Mouse (Mus musculus): Measurements from ENCODE around the gene Snrnp40. TPM values are rescaled to one million over a fixed set of nuclear protein-coding genes. Genes with fewer than 3 reads are reported as not detected.

The Snrnp40 gene
- polyA plus RNA-seq, 1 experiment: 23.2 TPM

GRCm38 (mm10) chr4:130377500-130377899, 17.6 kb downstream of the Snrnp40 start:
- 71% methylated on average over 4 of the region's 4 CpGs for WGBS
- Histone ChIP-seq H3K27ac (ENCODE audit: insufficient read depth, low read depth, low read length) (no peak overlapping the region), H3K4me3 (ENCODE audit: insufficient read depth, low read depth, low read length) (no peak overlapping the region), H3K27me3 (replicated peaks; ENCODE audit: control insufficient read depth, insufficient read depth, low read length) (no peaks in the 10 kb centered on the region), H3K36me3 (ENCODE audit: control insufficient read depth, insufficient read depth, low read length) (no peaks in the 10 kb centered on the region; the same call in 1 of the 2 replicates), H3K4me1 (ENCODE audit: control insufficient read depth, insufficient read depth, low read length) (no peaks in the 10 kb centered on the region; the same call in 1 of the 2 replicates)
- DNase-seq: no peak
- no peak for TF ChIP-seq POLR2A (IDR thresholded peaks at IDR 0.05; ENCODE audit: low read depth, low read length)
- no peak; the same call in 1 of the 2 replicates for TF ChIP-seq CTCF (conservative IDR thresholded peaks at IDR 0.05; ENCODE audit: insufficient read depth, insufficient read length, low read depth, low read length)

GRCm38 (mm10) chr4:130379181-130379580, 19.2 kb downstream of the Snrnp40 start:
- no peak for DNase-seq
- H3K4me3 ChIP-seq (ENCODE audit: insufficient read depth, low read depth, low read length): no peak overlapping the region
- H3K27me3 ChIP-seq (replicated peaks; ENCODE audit: control insufficient read depth, insufficient read depth, low read length): no peaks in the 10 kb centered on the region
- TF ChIP-seq CTCF (conservative IDR thresholded peaks at IDR 0.05; ENCODE audit: insufficient read depth, insufficient read length, low read depth, low read length) (no peak), POLR2A (IDR thresholded peaks at IDR 0.05; ENCODE audit: low read depth, low read length) (no peak)
- H3K27ac ChIP-seq (ENCODE audit: insufficient read depth, low read depth, low read length): no peak overlapping the region
- 98% methylated on average over 2 of the region's 2 CpGs for WGBS
- no peaks in the 10 kb centered on the region; the same call in 1 of the 2 replicates for H3K36me3 ChIP-seq (ENCODE audit: control insufficient read depth, insufficient read depth, low read length)
- no peaks in the 10 kb centered on the region; the same call in 1 of the 2 replicates for H3K4me1 ChIP-seq (ENCODE audit: control insufficient read depth, insufficient read depth, low read length)

GRCm38 (mm10) chr4:130380418-130380817, 20.5 kb downstream of the Snrnp40 start:
- no peak overlapping the region for H3K4me3 ChIP-seq (ENCODE audit: insufficient read depth, low read depth, low read length)
- 85% methylated on average over 2 of the region's 2 CpGs for WGBS
- TF ChIP-seq POLR2A (IDR thresholded peaks at IDR 0.05; ENCODE audit: low read depth, low read length): no peak
- TF ChIP-seq CTCF (conservative IDR thresholded peaks at IDR 0.05; ENCODE audit: insufficient read depth, insufficient read length, low read depth, low read length): 0 out of 2 replicates have a peak, but pooled peaks have one; percentile 9
- H3K27ac ChIP-seq (ENCODE audit: insufficient read depth, low read depth, low read length): no peak overlapping the region
- H3K36me3 ChIP-seq (ENCODE audit: control insufficient read depth, insufficient read depth, low read length): no peaks in the 10 kb centered on the region; the same call in 1 of the 2 replicates
- no peaks in the 10 kb centered on the region; the same call in 1 of the 2 replicates for H3K4me1 ChIP-seq (ENCODE audit: control insufficient read depth, insufficient read depth, low read length)
- no peaks in the 10 kb centered on the region for H3K27me3 ChIP-seq (replicated peaks; ENCODE audit: control insufficient read depth, insufficient read depth, low read length)
- no peak for DNase-seq

- no peaks in the 10 kb centered on the region; the same call in 1 of the 2 replicates for H3K36me3 ChIP-seq (ENCODE audit: control insufficient read depth, insufficient read depth, low read length)
Observed at GRCm38 (mm10) chr4:130387256-130387655, 27.3 kb downstream of the Snrnp40 start.

DNA sequence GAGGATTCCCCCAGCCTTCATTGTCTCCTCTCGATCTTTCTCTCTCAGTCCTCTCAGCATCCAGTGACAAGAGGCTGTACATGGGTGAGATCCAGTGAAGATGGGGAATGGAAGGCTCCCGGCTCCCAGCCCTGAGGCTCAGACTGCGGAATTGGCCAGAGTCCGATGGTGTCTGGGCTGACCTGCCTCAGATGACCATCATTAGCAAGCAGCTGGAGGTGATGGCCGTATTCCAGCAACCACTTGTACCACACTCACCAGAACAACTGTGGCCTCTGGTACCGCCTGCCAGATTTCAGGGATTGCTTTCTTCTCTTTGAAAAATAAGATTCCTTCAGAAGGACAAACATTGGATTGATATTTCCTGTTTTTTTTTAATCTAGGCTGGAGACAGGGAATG, 29.6 kb downstream of the Snrnp40 start:
- peak; percentile 94 for DNase-seq
- no peak for TF ChIP-seq CTCF (conservative IDR thresholded peaks at IDR 0.05; ENCODE audit: insufficient read depth, insufficient read length, low read depth, low read length)
- no peak for TF ChIP-seq POLR2A (IDR thresholded peaks at IDR 0.05; ENCODE audit: low read depth, low read length)
- Histone ChIP-seq H3K27ac (ENCODE audit: insufficient read depth, low read depth, low read length) (peak overlapping the region; percentile 37; the same call in 1 of the 2 replicates), H3K27me3 (replicated peaks; ENCODE audit: control insufficient read depth, insufficient read depth, low read length) (no peaks in the 10 kb centered on the region), H3K36me3 (ENCODE audit: control insufficient read depth, insufficient read depth, low read length) (no peaks in the 10 kb centered on the region), H3K4me1 (ENCODE audit: control insufficient read depth, insufficient read depth, low read length) (peaks cover 20% of the 10 kb centered on the region; the same call in 1 of the 2 replicates), H3K4me3 (ENCODE audit: insufficient read depth, low read depth, low read length) (no peak overlapping the region)
- 33% methylated on average over 6 of the region's 6 CpGs for WGBS

More at GRCm38 (mm10) chr4:130387256-130387655, 27.3 kb downstream of the Snrnp40 start:
- peak; percentile 46 for DNase-seq
- Histone ChIP-seq H3K27ac (ENCODE audit: insufficient read depth, low read depth, low read length) (no peak overlapping the region; the same call in 1 of the 2 replicates), H3K4me3 (ENCODE audit: insufficient read depth, low read depth, low read length) (no peak overlapping the region), H3K4me1 (ENCODE audit: control insufficient read depth, insufficient read depth, low read length) (peaks cover 20% of the 10 kb centered on the region; the same call in 1 of the 2 replicates), H3K27me3 (replicated peaks; ENCODE audit: control insufficient read depth, insufficient read depth, low read length) (no peaks in the 10 kb centered on the region)
- TF ChIP-seq POLR2A (IDR thresholded peaks at IDR 0.05; ENCODE audit: low read depth, low read length) (no peak), CTCF (conservative IDR thresholded peaks at IDR 0.05; ENCODE audit: insufficient read depth, insufficient read length, low read depth, low read length) (no peak)
- 63% methylated on average over 3 of the region's 3 CpGs for WGBS

GRCm38 (mm10) chr4:130389927-130390326, 30.0 kb downstream of the Snrnp40 start:
- 69% methylated on average over 7 of the region's 7 CpGs for whole genome bisulfite sequencing
- TF ChIP-seq POLR2A (IDR thresholded peaks at IDR 0.05; ENCODE audit: low read depth, low read length) (no peak), CTCF (conservative IDR thresholded peaks at IDR 0.05; ENCODE audit: insufficient read depth, insufficient read length, low read depth, low read length) (no peak)
- no peak overlapping the region for H3K27ac ChIP-seq (ENCODE audit: insufficient read depth, low read depth, low read length)
- H3K27me3 ChIP-seq (replicated peaks; ENCODE audit: control insufficient read depth, insufficient read depth, low read length): no peaks in the 10 kb centered on the region
- H3K4me3 ChIP-seq (ENCODE audit: insufficient read depth, low read depth, low read length): no peak overlapping the region
- H3K4me1 ChIP-seq (ENCODE audit: control insufficient read depth, insufficient read depth, low read length): peaks cover 20% of the 10 kb centered on the region; the same call in 1 of the 2 replicates
- DNase-seq: no peak
- no peaks in the 10 kb centered on the region for H3K36me3 ChIP-seq (ENCODE audit: control insufficient read depth, insufficient read depth, low read length)

DNA sequence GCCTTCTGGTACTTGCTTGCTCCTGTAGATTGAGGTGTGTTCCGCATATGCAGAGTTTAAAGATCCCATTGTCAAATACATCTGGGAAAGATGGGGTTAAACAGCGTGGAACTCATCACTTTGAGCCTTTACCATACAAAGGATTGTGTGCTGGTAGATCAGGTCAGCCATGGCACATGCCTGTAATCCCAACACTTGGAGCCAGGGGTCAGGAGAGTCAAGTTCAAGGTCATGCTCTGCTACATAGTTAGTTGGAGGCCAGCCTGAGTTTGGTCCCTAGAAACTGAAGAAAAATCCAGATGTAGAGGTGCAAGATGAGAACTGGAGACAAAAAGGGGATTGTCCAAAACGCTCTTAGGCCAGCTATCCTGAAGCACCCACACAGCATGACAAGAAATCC, 31.3 kb downstream of the Snrnp40 start:
- DNase-seq: peak; percentile 13
- Histone ChIP-seq H3K36me3 (ENCODE audit: control insufficient read depth, insufficient read depth, low read length) (no peaks in the 10 kb centered on the region), H3K4me3 (ENCODE audit: insufficient read depth, low read depth, low read length) (no peak overlapping the region), H3K27ac (ENCODE audit: insufficient read depth, low read depth, low read length) (no peak overlapping the region), H3K4me1 (ENCODE audit: control insufficient read depth, insufficient read depth, low read length) (peaks cover 20% of the 10 kb centered on the region; the same call in 1 of the 2 replicates), H3K27me3 (replicated peaks; ENCODE audit: control insufficient read depth, insufficient read depth, low read length) (no peaks in the 10 kb centered on the region)
- 70% methylated on average over 3 of the region's 3 CpGs for WGBS
- no peak for TF ChIP-seq POLR2A (IDR thresholded peaks at IDR 0.05; ENCODE audit: low read depth, low read length)
- 0 out of 2 replicates have a peak, but pooled peaks have one; percentile 27 for TF ChIP-seq CTCF (conservative IDR thresholded peaks at IDR 0.05; ENCODE audit: insufficient read depth, insufficient read length, low read depth, low read length)

Other genes starting within 250 kb of the Snrnp40 start
- gene Hcrtr1, start 220.8 kb upstream of the Snrnp40 start, polyA plus RNA-seq (2012; rRNA removed): 0.54 and 0.56 TPM in 2 replicates
- gene Tinagl1, start 185.0 kb upstream of the Snrnp40 start, polyA plus RNA-seq (2012; rRNA removed): 118 and 133 TPM in 2 replicates
- gene Gm853, start 137.7 kb upstream of the Snrnp40 start, polyA plus RNA-seq (2012; rRNA removed): 64.7 and 89.1 TPM in 2 replicates
- gene Serinc2, start 80.9 kb upstream of the Snrnp40 start, polyA plus RNA-seq (2012; rRNA removed): 54.8 and 77.5 TPM in 2 replicates
- gene Fabp3, start 51.5 kb upstream of the Snrnp40 start, polyA plus RNA-seq (2012; rRNA removed): 235 and 321 TPM in 2 replicates
- 0.25 and 0.62 TPM in 2 replicates for gene Gm10570, start 51.5 kb upstream of the Snrnp40 start, polyA plus RNA-seq (2012; rRNA removed)
- gene Zcchc17, start 189 bp upstream of the Snrnp40 start, polyA plus RNA-seq (2012; rRNA removed): 21.1 and 22.7 TPM in 2 replicates
- 25.7 and 29.3 TPM in 2 replicates for gene Nkain1, start 214.0 kb downstream of the Snrnp40 start, polyA plus RNA-seq (2012; rRNA removed)

All from kidney, adult 2 months (tissue).